Mouse (Mus musculus) lung, postnatal 0 days (tissue): ENCODE measurements at regions not wholly inside any gene's neighbourhood (a gene's known extent, or its start where the extent isn't known, plus 50 kb on each side); places are given as distances from the start of the nearest gene placed in this dataset.

Source experiments
- CTCF ChIP-seq: IDR thresholded peaks from 2 replicates; pipeline ENCODE4 v1.5.1; 2016; ENCODE audit warnings: antibody characterized with exemption, mild to moderate bottlenecking
- EP300 ChIP-seq: IDR thresholded peaks from 2 replicates; pipeline ENCODE4 v1.6.1; 2016; ENCODE audit warnings: antibody characterized with exemption, mild to moderate bottlenecking, control low read depth

- TF ChIP-seq EP300 (no peak), CTCF (no peak)
These were observed 509.9 kb upstream of the Plxna2 start for GRCm38 (mm10) chr1:194108132-194108531.
